Mouse (Mus musculus) gonadal fat pad, adult 2 months (tissue): Measurements from ENCODE around the gene Gm28079. TPM values are rescaled to one million over a fixed set of nuclear protein-coding genes. Genes with fewer than 3 reads are reported as not detected.
"Not testable (repeated sequence)": the region's sequence is repeated elsewhere in the genome, so short reads cannot be mapped to it uniquely, and the experiment has no call there.

Experiments
- DNase-seq: peaks from one replicate; pipeline ENCODE4 v3.0.0-alpha.2; 2012; ENCODE audit warnings: low read depth
- polyA plus RNA-seq: library from polyadenylated mRNA; depleted of rRNA; stranded (reverse); fragments of >200 nt; gene quantifications from 2 replicates; pipeline ENCODE4 v1.2.3, GENCODE M21; 2012; rRNA removed

The Gm28079 gene
- polyA plus RNA-seq: not detected in 2 replicates

DNA sequence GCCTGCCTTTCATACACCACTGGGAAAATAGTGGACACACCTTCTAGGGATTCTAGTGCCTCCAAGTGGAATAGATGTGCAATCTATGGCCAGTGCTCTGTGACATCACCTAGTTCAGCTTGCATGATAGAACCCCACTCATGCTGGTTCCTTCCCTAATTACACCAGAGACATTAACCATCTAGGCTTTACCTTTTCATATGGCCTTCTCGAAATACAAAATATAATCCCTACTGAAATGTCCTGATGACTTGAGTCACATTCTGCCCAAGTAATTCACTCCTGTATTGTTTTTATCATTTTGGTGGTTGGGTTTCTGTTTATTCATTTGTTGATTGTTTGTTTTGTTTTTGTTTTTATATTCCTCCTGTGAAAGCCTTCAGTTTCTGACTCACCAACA, at the start of gene Gm28079:
Gene Gm28079 (minus strand): TSS at position 101 of the 400 bp plus-strand sequence.
- DNase-seq: not testable (repeated sequence)
